Mouse (Mus musculus): ENCODE data around the gene Med25. TPM values are rescaled to one million over a fixed set of nuclear protein-coding genes. Genes with fewer than 3 reads are reported as not detected.
"Not testable (repeated sequence)": the region's sequence is repeated elsewhere in the genome, so short reads cannot be mapped to it uniquely, and the experiment has no call there.

Med25 gene
- polyA plus RNA-seq, 1 experiment from 2014 or later, result 60.0 TPM

DNA sequence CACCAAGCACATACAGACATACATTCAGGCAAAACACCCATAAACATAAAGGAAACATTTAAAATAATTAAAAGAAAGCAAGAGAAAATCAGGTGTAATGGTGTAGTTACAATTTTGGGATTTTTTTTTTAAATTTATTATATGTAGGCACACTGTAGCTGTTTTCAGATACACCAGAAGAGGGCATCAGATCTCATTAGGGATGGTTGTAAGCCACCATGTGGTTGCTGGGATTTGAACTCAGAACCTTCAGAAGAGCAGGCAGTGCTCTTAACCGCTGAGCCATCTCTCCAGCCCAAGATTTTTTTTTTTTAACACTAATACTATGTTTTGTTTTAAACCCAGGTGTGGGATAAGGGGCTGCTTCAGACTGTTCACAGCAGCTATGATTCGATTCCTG, 20.7 kb downstream of the Med25 start:
- H3K27ac ChIP-seq (ENCODE audit: low read depth, low read length); ATAC-seq: not testable (repeated sequence)
- WGBS, result 92% methylated on average over 2 of the region's 2 CpGs

DNA sequence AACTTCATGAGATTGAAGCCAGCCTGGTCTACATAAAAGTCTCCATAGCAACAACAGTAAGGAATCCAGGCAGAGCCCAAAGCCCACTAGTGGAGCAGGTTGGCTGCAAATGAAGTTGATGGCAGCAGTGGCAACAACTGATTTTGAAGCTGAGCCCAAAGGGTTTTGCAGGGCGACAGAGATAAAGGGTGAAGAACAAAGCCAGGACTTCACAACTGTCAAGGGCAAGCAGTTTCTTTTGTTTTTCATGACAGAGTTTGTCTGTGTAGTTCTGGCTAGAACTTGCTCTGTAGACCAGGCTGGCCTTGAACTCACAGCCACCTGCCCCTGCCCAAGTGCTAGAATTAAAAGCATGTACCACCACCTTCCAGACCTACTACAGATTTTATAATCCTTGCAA, 21.3 kb downstream of the Med25 start:
- 91% methylated on average over 1 of the region's 1 CpGs for WGBS
- H3K4me1 ChIP-seq (replicated peaks; ENCODE audit: control insufficient read depth, insufficient read depth, low read length), result peaks cover 18% of the 10 kb centered on the region
- H3K27me3 ChIP-seq (replicated peaks; ENCODE audit: control insufficient read depth, insufficient read depth, low read length), result no peaks in the 10 kb centered on the region
- no peak overlapping the region for H3K4me3 ChIP-seq (ENCODE audit: low read depth, low read length)
- H3K4me2 ChIP-seq (replicated peaks; ENCODE audit: low read depth), result no peak overlapping the region
- no peak overlapping the region for H3K27ac ChIP-seq (ENCODE audit: low read depth, low read length)
- no peak for TF ChIP-seq CTCF (IDR thresholded peaks at IDR 0.05; ENCODE audit: low read depth)
- no peaks in the 10 kb centered on the region for H3K9me3 ChIP-seq (ENCODE audit: control insufficient read depth)
- ATAC-seq, result no peak
- H3K36me3 ChIP-seq (ENCODE audit: control insufficient read depth, insufficient read depth), result 0 out of 2 replicates have a peak, but pooled peaks cover under 1% of the 10 kb centered on the region
- H3K9ac ChIP-seq (ENCODE audit: low read depth, low read length), result no peak overlapping the region

More for the DNA sequence above, 20.7 kb downstream of the Med25 start:
- H3K4me2 ChIP-seq (replicated peaks; ENCODE audit: low read depth); H3K36me3 ChIP-seq (ENCODE audit: control insufficient read depth, insufficient read depth); H3K27me3 ChIP-seq (replicated peaks; ENCODE audit: control insufficient read depth, insufficient read depth, low read length); H3K9ac ChIP-seq (ENCODE audit: low read depth, low read length); H3K9me3 ChIP-seq (ENCODE audit: control insufficient read depth); H3K4me3 ChIP-seq (ENCODE audit: low read depth, low read length): not testable (repeated sequence)
- peaks cover 12% of the 10 kb centered on the region for H3K4me1 ChIP-seq (replicated peaks; ENCODE audit: control insufficient read depth, insufficient read depth, low read length)
- TF ChIP-seq CTCF (IDR thresholded peaks at IDR 0.05; ENCODE audit: low read depth), result peak; percentile 31

DNA sequence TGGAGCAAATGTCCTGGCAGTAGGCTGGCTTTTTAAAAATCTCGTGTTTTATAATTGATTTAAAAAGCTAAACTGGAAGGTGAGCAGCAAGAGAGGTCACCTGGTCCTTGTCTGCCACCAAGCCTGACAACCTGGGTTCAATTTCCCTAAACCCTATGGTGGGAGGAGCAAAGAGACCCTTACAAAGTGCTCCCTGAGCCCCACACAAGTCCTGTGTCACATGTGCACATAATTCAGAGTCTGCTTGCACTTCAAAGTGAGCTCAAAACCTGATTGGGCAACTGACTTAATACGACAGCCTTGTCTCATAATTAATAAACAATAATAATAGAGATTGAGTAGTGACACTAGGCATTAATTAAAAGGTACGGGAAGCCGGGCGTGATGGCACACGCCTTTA, 21.9 kb downstream of the Med25 start:
- TF ChIP-seq CTCF (IDR thresholded peaks at IDR 0.05; ENCODE audit: low read depth), result no peak
- Histone ChIP-seq H3K27ac (ENCODE audit: low read depth, low read length) (peak overlapping the region; percentile 98; the same call in 1 of the 2 replicates), H3K4me3 (ENCODE audit: low read depth, low read length) (no peak overlapping the region), H3K4me2 (replicated peaks; ENCODE audit: low read depth) (peak overlapping the region; percentile 79; the same call in 1 of the 2 replicates), H3K36me3 (ENCODE audit: control insufficient read depth, insufficient read depth) (0 out of 2 replicates have a peak, but pooled peaks cover 3% of the 10 kb centered on the region), H3K4me1 (replicated peaks; ENCODE audit: control insufficient read depth, insufficient read depth, low read length) (peaks cover 23% of the 10 kb centered on the region), H3K9me3 (ENCODE audit: control insufficient read depth) (no peaks in the 10 kb centered on the region), H3K9ac (ENCODE audit: low read depth, low read length) (no peak overlapping the region), H3K27me3 (replicated peaks; ENCODE audit: control insufficient read depth, insufficient read depth, low read length) (no peaks in the 10 kb centered on the region)
- WGBS, result 82% methylated on average over 6 of the region's 6 CpGs
- ATAC-seq, result no peak

DNA sequence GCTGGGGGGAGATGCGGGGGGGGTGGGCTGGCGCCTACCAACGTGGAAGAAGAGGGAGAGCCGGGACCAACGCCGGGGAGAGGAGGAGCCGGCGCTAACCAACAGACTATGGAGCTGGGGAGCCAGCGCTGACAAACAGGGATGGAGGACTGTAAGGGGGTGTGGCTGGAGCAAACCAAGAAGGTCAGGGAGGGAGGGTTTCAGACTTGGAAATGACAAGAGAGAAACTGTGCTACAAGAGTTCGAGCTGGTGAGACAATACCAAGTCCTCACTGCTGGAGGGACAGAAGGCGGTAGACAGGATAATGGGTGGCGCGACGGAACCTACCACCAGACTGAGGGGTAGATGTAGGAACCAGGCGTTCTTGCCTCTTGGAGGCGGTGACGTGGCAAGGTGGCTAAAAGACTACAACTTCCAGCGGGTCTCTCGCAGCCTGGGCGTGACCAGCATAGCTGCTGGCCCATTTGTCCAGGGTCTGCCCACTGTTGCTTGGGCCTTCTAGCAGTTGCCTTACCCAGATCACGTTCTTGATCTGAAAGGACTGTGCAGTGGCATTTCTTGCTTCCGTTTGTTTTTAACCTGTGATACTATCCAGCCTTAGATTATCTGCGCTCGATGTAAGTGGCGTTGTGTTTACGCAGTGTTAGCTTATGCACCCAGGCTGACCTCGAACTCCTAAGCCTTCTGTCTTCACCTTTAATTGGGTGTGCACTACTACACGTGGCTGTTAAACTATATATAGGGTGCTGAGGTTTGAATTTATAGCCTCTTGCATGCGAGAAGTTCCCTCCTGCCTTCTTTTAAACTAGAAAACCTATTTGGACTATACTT, 22.6 kb downstream of the Med25 start, which contains the start of gene Ptov1:
TSS of gene Ptov1 (minus strand) at position 92 of the 832 bp plus-strand sequence.
- WGBS, result 3% methylated on average over 29 of the region's 29 CpGs
- ATAC-seq, result peak; percentile 89
- H3K27ac ChIP-seq (ENCODE audit: low read depth, low read length), result peak within 1 kb of the TSS; percentile 98
- peak; percentile 20; the same call in 1 of the 2 replicates for TF ChIP-seq CTCF (IDR thresholded peaks at IDR 0.05; ENCODE audit: low read depth)
- H3K9ac ChIP-seq (ENCODE audit: low read depth, low read length), result peak within 1 kb of the TSS; percentile 95
- H3K4me2 ChIP-seq (replicated peaks; ENCODE audit: low read depth), result peak within 1 kb of the TSS; percentile 79
- H3K4me3 ChIP-seq (ENCODE audit: low read depth, low read length), result peak within 1 kb of the TSS; percentile 86
- H3K4me1 ChIP-seq (replicated peaks; ENCODE audit: control insufficient read depth, insufficient read depth, low read length), result peaks cover 27% of the 10 kb centered on the region
- H3K27me3 ChIP-seq (replicated peaks; ENCODE audit: control insufficient read depth, insufficient read depth, low read length), result no peaks in the 10 kb centered on the region
- no peaks in the 10 kb centered on the region for H3K9me3 ChIP-seq (ENCODE audit: control insufficient read depth)
- H3K36me3 ChIP-seq (ENCODE audit: control insufficient read depth, insufficient read depth), result peaks cover 4% of the 10 kb centered on the region

DNA sequence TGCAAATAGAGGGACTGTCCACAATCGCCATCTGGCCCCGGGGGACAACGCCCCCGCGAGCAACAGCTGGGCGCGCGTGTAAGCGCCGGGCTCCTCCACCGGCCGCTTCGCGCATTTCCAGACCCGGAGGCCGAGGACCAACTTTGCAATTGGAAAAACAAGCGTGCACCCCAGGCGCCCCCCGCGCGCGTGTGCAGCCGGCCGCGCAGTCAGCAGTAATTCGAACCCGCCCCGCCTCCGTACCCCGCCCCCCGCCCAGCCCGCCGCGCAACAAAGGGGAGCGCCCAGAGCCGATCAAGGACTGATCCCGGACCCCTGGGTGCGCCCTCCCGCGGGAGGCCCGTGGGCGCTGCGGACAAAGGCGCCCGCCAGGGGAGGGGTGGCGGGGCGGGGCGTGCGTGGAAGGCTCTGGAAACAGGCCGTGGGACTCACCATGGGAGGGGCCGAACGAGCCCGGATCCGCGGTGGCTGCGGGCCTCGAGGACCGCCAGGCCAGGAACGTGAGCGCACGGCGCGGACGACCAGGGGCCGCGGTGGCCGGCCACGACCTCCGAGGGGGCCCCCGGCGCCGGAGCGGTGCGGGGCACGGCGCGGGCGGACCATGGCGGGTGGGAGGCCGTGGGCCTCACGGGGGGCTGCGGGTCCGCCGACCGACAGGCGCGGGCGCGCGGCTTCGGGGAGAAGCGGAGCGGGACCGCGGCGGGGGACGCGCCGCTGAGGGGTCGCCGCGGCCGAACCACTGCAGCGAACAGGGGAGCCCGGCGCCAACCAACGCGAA, 23.4 kb downstream of the Med25 start:
- Histone ChIP-seq H3K4me2 (replicated peaks; ENCODE audit: low read depth) (peak overlapping the region; percentile 79), H3K36me3 (ENCODE audit: control insufficient read depth, insufficient read depth) (peaks cover 12% of the 10 kb centered on the region), H3K27me3 (replicated peaks; ENCODE audit: control insufficient read depth, insufficient read depth, low read length) (no peaks in the 10 kb centered on the region), H3K4me1 (replicated peaks; ENCODE audit: control insufficient read depth, insufficient read depth, low read length) (peaks cover 27% of the 10 kb centered on the region), H3K9ac (ENCODE audit: low read depth, low read length) (peak overlapping the region; percentile 95), H3K9me3 (ENCODE audit: control insufficient read depth) (no peaks in the 10 kb centered on the region), H3K27ac (ENCODE audit: low read depth, low read length) (peak overlapping the region; percentile 98), H3K4me3 (ENCODE audit: low read depth, low read length) (peak overlapping the region; percentile 86)
- ATAC-seq, result peak; percentile 34
- no peak for TF ChIP-seq CTCF (IDR thresholded peaks at IDR 0.05; ENCODE audit: low read depth)
- WGBS, result under 1% methylated on average over 88 of the region's 108 CpGs

DNA sequence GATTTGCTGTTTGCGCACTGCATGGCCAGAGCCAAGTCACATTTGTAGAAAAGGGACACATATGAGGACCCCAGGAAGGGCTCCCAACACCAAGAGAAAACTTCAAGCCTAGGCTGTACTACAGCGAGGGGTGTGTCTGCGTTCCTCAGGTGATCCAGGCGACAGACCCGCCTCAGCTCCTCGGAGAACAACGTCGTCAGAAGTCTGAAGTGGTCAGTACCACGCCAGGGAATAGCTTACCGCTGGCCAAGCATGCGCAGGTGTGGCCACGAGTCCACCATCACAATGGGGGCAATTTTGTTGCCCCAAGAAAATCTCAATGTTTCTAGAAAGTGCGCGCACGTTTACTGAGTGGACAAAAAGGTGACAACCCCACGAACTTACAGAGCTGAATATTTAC, 24.0 kb downstream of the Med25 start:
- 6% methylated on average over 16 of the region's 16 CpGs for WGBS
- Histone ChIP-seq H3K4me2 (replicated peaks; ENCODE audit: low read depth) (peak overlapping the region; percentile 79), H3K27me3 (replicated peaks; ENCODE audit: control insufficient read depth, insufficient read depth, low read length) (no peaks in the 10 kb centered on the region), H3K4me1 (replicated peaks; ENCODE audit: control insufficient read depth, insufficient read depth, low read length) (peaks cover 27% of the 10 kb centered on the region), H3K9ac (ENCODE audit: low read depth, low read length) (peak overlapping the region; percentile 95; the same call in 1 of the 2 replicates), H3K9me3 (ENCODE audit: control insufficient read depth) (no peaks in the 10 kb centered on the region), H3K4me3 (ENCODE audit: low read depth, low read length) (peak overlapping the region; percentile 86), H3K27ac (ENCODE audit: low read depth, low read length) (peak overlapping the region; percentile 98), H3K36me3 (ENCODE audit: control insufficient read depth, insufficient read depth) (peaks cover 18% of the 10 kb centered on the region)
- TF ChIP-seq CTCF (IDR thresholded peaks at IDR 0.05; ENCODE audit: low read depth), result no peak
- no peak for ATAC-seq
